Mouse (Mus musculus) limb, embryonic 12.5 days (tissue): ENCODE measurements at regions not wholly inside any gene's neighbourhood (a gene's known extent, or its start where the extent isn't known, plus 50 kb on each side); places are given as distances from the start of the nearest gene placed in this dataset.

ENCODE experiments used
- ATAC-seq: fragments of 200-750 bp; cut with Nextera tagmentation; 2 replicates; pipeline ENCODE4 v1.8.0; 2017; ENCODE audit warnings: low read depth, moderate TSS enrichment; ENCODE audit not compliant: insufficient number of reproducible peaks, insufficient read depth, low FRiP score, low TSS enrichment
- H3K27ac ChIP-seq: fragments of 300-500 bp; sonication (generic); 2 replicates; pipeline ENCODE4 v1.5.1; 2016; ENCODE audit warnings: mild to moderate bottlenecking, moderate library complexity
- H3K27me3 ChIP-seq: fragments of 300-500 bp; sonication (generic); 2 replicates; pipeline ENCODE4 v1.6.1; 2016; ENCODE audit warnings: mild to moderate bottlenecking, moderate library complexity
- H3K36me3 ChIP-seq: fragments of 300-500 bp; sonication (generic); 2 replicates; pipeline ENCODE4 v1.6.1; 2016; ENCODE audit warnings: mild to moderate bottlenecking, moderate library complexity
- H3K4me1 ChIP-seq: fragments of 300-500 bp; sonication (generic); replicated peaks from 2 replicates; pipeline ENCODE4 v1.6.1; 2016
- H3K4me2 ChIP-seq: fragments of 300-500 bp; sonication (generic); 2 replicates; pipeline ENCODE4 v1.6.1; 2016; ENCODE audit warnings: mild to moderate bottlenecking, moderate library complexity
- H3K4me3 ChIP-seq: fragments of 300-500 bp; sonication (generic); replicated peaks from 2 replicates; pipeline ENCODE4 v1.5.1; 2016; ENCODE audit warnings: mild to moderate bottlenecking
- H3K9ac ChIP-seq: fragments of 300-500 bp; sonication (generic); replicated peaks from 2 replicates; pipeline ENCODE4 v1.6.1; 2016; ENCODE audit warnings: mild to moderate bottlenecking, moderate library complexity
- H3K9me3 ChIP-seq: fragments of 300-500 bp; sonication (generic); 2 replicates; pipeline ENCODE4 v1.6.1; 2016; ENCODE audit warnings: mild to moderate bottlenecking, moderate library complexity
- WGBS: fragments of 180-500 bp; shearing (Covaris S2); methylation state at CpG from one replicate; pipeline ENCODE4 v1.1.7; 2016; 5-methylcytosine and 5-hydroxymethylcytosine counted together

- ATAC-seq: no peak
- H3K9me3 ChIP-seq: peaks cover 5% of the 10 kb centered on the region; the same call in 1 of the 2 replicates
- H3K27ac ChIP-seq: no peak overlapping the region
- no peak overlapping the region for H3K4me2 ChIP-seq
- H3K4me1 ChIP-seq: no peaks in the 10 kb centered on the region
- no peak overlapping the region for H3K9ac ChIP-seq
- no peaks in the 10 kb centered on the region for H3K27me3 ChIP-seq
- no peak overlapping the region for H3K4me3 ChIP-seq
- H3K36me3 ChIP-seq: no peaks in the 10 kb centered on the region
- 58% methylated on average over 4 of the region's 4 CpGs for WGBS
Observed at GRCm38 (mm10) chr6:135627928-135628327, 265.6 kb downstream of the Emp1 start.

- H3K27me3 ChIP-seq: no peaks in the 10 kb centered on the region
- H3K27ac ChIP-seq: no peak overlapping the region
- H3K9me3 ChIP-seq: peaks cover 5% of the 10 kb centered on the region; the same call in 1 of the 2 replicates
- no peak overlapping the region for H3K9ac ChIP-seq
- no peaks in the 10 kb centered on the region for H3K4me1 ChIP-seq
- H3K36me3 ChIP-seq: no peaks in the 10 kb centered on the region
- no peak for ATAC-seq
- no peak overlapping the region for H3K4me3 ChIP-seq
- no peak overlapping the region for H3K4me2 ChIP-seq
- 81% methylated on average over 3 of the region's 3 CpGs for WGBS
Observed at GRCm38 (mm10) chr6:135629236-135629635, 266.9 kb downstream of the Emp1 start.

GRCm38 (mm10) chr6:135632671-135633070 is 270.3 kb downstream of the Emp1 start:
- no peaks in the 10 kb centered on the region; the same call in 1 of the 2 replicates for H3K4me1 ChIP-seq
- no peak overlapping the region for H3K4me2 ChIP-seq
- 84% methylated on average over 5 of the region's 5 CpGs for WGBS
- H3K4me3 ChIP-seq: no peak overlapping the region
- H3K9me3 ChIP-seq: peaks cover 5% of the 10 kb centered on the region; the same call in 1 of the 2 replicates
- no peak for ATAC-seq
- H3K27ac ChIP-seq: no peak overlapping the region
- no peaks in the 10 kb centered on the region for H3K36me3 ChIP-seq
- H3K27me3 ChIP-seq: no peaks in the 10 kb centered on the region
- no peak overlapping the region for H3K9ac ChIP-seq

GRCm38 (mm10) chr6:135636648-135637047 is 274.3 kb downstream of the Emp1 start:
- no peak overlapping the region for H3K27ac ChIP-seq
- no peak overlapping the region for H3K4me3 ChIP-seq
- H3K9me3 ChIP-seq: no peaks in the 10 kb centered on the region
- ATAC-seq: no peak
- H3K9ac ChIP-seq: no peak overlapping the region
- no peak overlapping the region for H3K4me2 ChIP-seq
- H3K36me3 ChIP-seq: no peaks in the 10 kb centered on the region
- WGBS: 73% methylated on average over 8 of the region's 8 CpGs
- H3K4me1 ChIP-seq: peaks cover 3% of the 10 kb centered on the region; the same call in 1 of the 2 replicates
- H3K27me3 ChIP-seq: no peaks in the 10 kb centered on the region

GRCm38 (mm10) chr6:135642711-135643110 is 280.4 kb downstream of the Emp1 start:
- H3K9me3 ChIP-seq: no peaks in the 10 kb centered on the region
- H3K4me1 ChIP-seq: 0 out of 2 replicates have a peak, but pooled peaks cover 3% of the 10 kb centered on the region
- no peak overlapping the region for H3K4me3 ChIP-seq
- WGBS: 79% methylated on average over 5 of the region's 5 CpGs
- no peaks in the 10 kb centered on the region for H3K36me3 ChIP-seq
- ATAC-seq: no peak
- no peaks in the 10 kb centered on the region for H3K27me3 ChIP-seq
- H3K4me2 ChIP-seq: no peak overlapping the region
- H3K27ac ChIP-seq: no peak overlapping the region
- H3K9ac ChIP-seq: no peak overlapping the region

- no peak overlapping the region for H3K4me2 ChIP-seq
- no peak overlapping the region for H3K9ac ChIP-seq
- no peak overlapping the region for H3K4me3 ChIP-seq
- no peaks in the 10 kb centered on the region for H3K9me3 ChIP-seq
- WGBS: 61% methylated on average over 1 of the region's 1 CpGs
- H3K27me3 ChIP-seq: no peaks in the 10 kb centered on the region
- H3K36me3 ChIP-seq: no peaks in the 10 kb centered on the region
- no peak overlapping the region for H3K27ac ChIP-seq
- no peak for ATAC-seq
- no peaks in the 10 kb centered on the region for H3K4me1 ChIP-seq
Observed at GRCm38 (mm10) chr6:135646177-135646576, 283.8 kb downstream of the Emp1 start.

- ATAC-seq: no peak
- H3K4me3 ChIP-seq: no peak overlapping the region
- no peaks in the 10 kb centered on the region for H3K9me3 ChIP-seq
- H3K4me1 ChIP-seq: no peaks in the 10 kb centered on the region
- H3K27me3 ChIP-seq: no peaks in the 10 kb centered on the region
- H3K36me3 ChIP-seq: no peaks in the 10 kb centered on the region
- WGBS: 85% methylated on average over 3 of the region's 3 CpGs
- H3K4me2 ChIP-seq: no peak overlapping the region
- H3K9ac ChIP-seq: no peak overlapping the region
- no peak overlapping the region for H3K27ac ChIP-seq
Observed at GRCm38 (mm10) chr6:135653002-135653401, 290.7 kb downstream of the Emp1 start.

GRCm38 (mm10) chr6:135662386-135662785 is 300.0 kb downstream of the Emp1 start:
- no peaks in the 10 kb centered on the region for H3K27me3 ChIP-seq
- H3K36me3 ChIP-seq: no peaks in the 10 kb centered on the region
- no peak overlapping the region for H3K4me2 ChIP-seq
- H3K27ac ChIP-seq: no peak overlapping the region
- H3K4me1 ChIP-seq: no peaks in the 10 kb centered on the region
- no peak overlapping the region for H3K9ac ChIP-seq
- 67% methylated on average over 3 of the region's 3 CpGs for WGBS
- H3K4me3 ChIP-seq: no peak overlapping the region
- H3K9me3 ChIP-seq: no peaks in the 10 kb centered on the region
- ATAC-seq: no peak

- Histone ChIP-seq H3K9me3 (no peaks in the 10 kb centered on the region), H3K27ac (no peak overlapping the region), H3K4me2 (no peak overlapping the region), H3K4me1 (no peaks in the 10 kb centered on the region), H3K27me3 (no peaks in the 10 kb centered on the region), H3K4me3 (no peak overlapping the region), H3K9ac (no peak overlapping the region), H3K36me3 (no peaks in the 10 kb centered on the region)
- WGBS: 83% methylated on average over 4 of the region's 4 CpGs
- ATAC-seq: no peak
Observed at GRCm38 (mm10) chr6:135662801-135663537, 300.6 kb downstream of the Emp1 start.
